Mouse (Mus musculus): ENCODE results near the gene Dcbld2.

DNA sequence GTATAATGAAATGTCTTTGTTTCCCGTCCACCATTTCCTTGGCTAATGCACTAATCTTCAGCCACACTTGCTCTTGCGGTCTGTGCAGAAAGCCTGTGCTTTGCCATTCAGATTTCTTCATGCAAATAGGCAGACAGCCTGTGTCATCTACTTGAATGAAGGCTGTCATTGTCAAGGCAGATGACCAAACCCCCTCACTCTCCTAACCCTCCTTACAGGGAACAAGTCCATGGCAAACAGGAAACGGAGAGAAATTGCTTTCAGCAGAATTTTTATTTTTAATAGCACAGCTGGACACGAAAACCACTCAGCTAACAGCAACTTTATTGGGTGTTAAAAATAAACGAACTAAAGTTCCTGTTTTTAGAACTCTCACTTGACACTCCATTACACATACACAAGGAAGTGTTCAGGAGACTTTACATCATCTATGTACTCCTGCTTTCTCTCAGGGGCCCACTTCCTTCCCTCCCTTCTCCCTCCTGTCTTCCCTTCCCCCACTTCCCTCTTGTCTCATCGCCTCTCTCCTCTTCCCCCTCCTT is 93.6 kb downstream of the Dcbld2 start:
- TF ChIP-seq RCOR1 (conservative IDR thresholded peaks at IDR 0.05; ENCODE audit: low read depth, low read length) (peak; percentile 93), CTCF (conservative IDR thresholded peaks at IDR 0.05 in 1 of 2, IDR thresholded peaks at IDR 0.05 in 1 of 2; ENCODE audit: low read depth in 2 of 2, low read length in 2 of 2) (no peak), POLR2A (IDR thresholded peaks at IDR 0.05; ENCODE audit: low read depth, low read length) (peak; percentile 56), E2F4 (IDR thresholded peaks at IDR 0.05; ENCODE audit: insufficient replicate concordance, low read depth, low read length) (peak; percentile 57; the same call in 1 of the 2 replicates), MAFK (IDR thresholded peaks at IDR 0.05; ENCODE audit: insufficient replicate concordance, low read length) (no peak; the same call in none of the 2 replicates), NELFE (IDR thresholded peaks at IDR 0.05; ENCODE audit: low read depth, low read length) (peak; percentile 36), POLR2AphosphoS2 (IDR thresholded peaks at IDR 0.05; ENCODE audit: low read depth, low read length) (peak; percentile 75), UBTF (IDR thresholded peaks at IDR 0.05; ENCODE audit: low read depth, low read length) (no peak), ELF1 (IDR thresholded peaks at IDR 0.05; ENCODE audit: low read depth, low read length) (peak; percentile 81), ETS1 (conservative IDR thresholded peaks at IDR 0.05; ENCODE audit: low read depth, low read length) (peak; percentile 99), ZNF384 (IDR thresholded peaks at IDR 0.05; ENCODE audit: low read depth, low read length) (peak; percentile 33; the same call in 1 of the 2 replicates), RAD21 (IDR thresholded peaks at IDR 0.05; ENCODE audit: low read depth, low read length) (no peak; the same call in none of the 2 replicates), KAT2A (IDR thresholded peaks at IDR 0.05; ENCODE audit: insufficient replicate concordance, low read length) (no peak), NRF1 (IDR thresholded peaks at IDR 0.05; ENCODE audit: low read depth, low read length) (peak; percentile 42; the same call in 1 of the 2 replicates)
